Mouse (Mus musculus) liver, adult 2 months (tissue): ENCODE measurements around the gene Rftn2. TPM values are rescaled to one million over a fixed set of nuclear protein-coding genes. Genes with fewer than 3 reads are reported as not detected.

ENCODE experiments used
- DNase-seq: peaks from one replicate; pipeline ENCODE4 v3.0.0-alpha.2; 2011; ENCODE audit warnings: low read depth, low spot score; ENCODE audit errors: extremely low read depth
- H3K27ac ChIP-seq: fragments of 200-500 bp; replicated peaks from 2 replicates; pipeline ENCODE4 v1.5.1; 2012; ENCODE audit warnings: low read depth, mild to moderate bottlenecking, control low read depth, inconsistent platforms, low read length; ENCODE audit not compliant: insufficient read depth
- H3K27me3 ChIP-seq: fragments of 200-500 bp; 2 replicates; pipeline ENCODE4 v1.6.1; 2012; ENCODE audit warnings: mild to moderate bottlenecking, moderate library complexity, low read length, inconsistent platforms; ENCODE audit not compliant: control insufficient read depth, insufficient read depth
- H3K36me3 ChIP-seq: fragments of 200-500 bp; 2 replicates; pipeline ENCODE4 v1.6.1; 2012; ENCODE audit warnings: low read length, inconsistent platforms; ENCODE audit not compliant: control insufficient read depth, insufficient read depth
- H3K4me1 ChIP-seq: fragments of 200-500 bp; 2 replicates; pipeline ENCODE4 v1.6.1; 2011; ENCODE audit warnings: low read length; ENCODE audit not compliant: control insufficient read depth, insufficient read depth
- H3K4me3 ChIP-seq: fragments of 200-500 bp; 2 replicates; pipeline ENCODE4 v1.5.1; 2011; ENCODE audit warnings: low read depth, mild to moderate bottlenecking, control low read depth, low read length, moderate library complexity; ENCODE audit not compliant: insufficient read depth
- H3K79me2 ChIP-seq: fragments of 200-500 bp; 2 replicates; pipeline ENCODE4 v1.6.1; 2012; ENCODE audit warnings: inconsistent platforms, mild to moderate bottlenecking, low read length, moderate library complexity; ENCODE audit not compliant: control insufficient read depth, insufficient read depth
- H3K9ac ChIP-seq: fragments of 200-500 bp; 2 replicates; pipeline ENCODE4 v1.6.1; 2012; ENCODE audit warnings: low read depth, mild to moderate bottlenecking, control low read depth, inconsistent platforms, low read length
- CTCF ChIP-seq: fragments of 200-500 bp; IDR thresholded peaks from 2 replicates; pipeline ENCODE4 v1.5.1; 2011; ENCODE audit warnings: low read depth, low read length, control low read depth
- POLR2A ChIP-seq: fragments of 200-500 bp; IDR thresholded peaks from 2 replicates; pipeline ENCODE4 v1.6.1; 2011; ENCODE audit warnings: low read length, control low read depth; ENCODE audit not compliant: insufficient read depth; ENCODE audit errors: extremely low read depth
- WGBS: fragments of 180-500 bp; shearing (Covaris S2); methylation state at CpG from one replicate; pipeline ENCODE4 v1.1.7; 2018; 5-methylcytosine and 5-hydroxymethylcytosine counted together
- polyA plus RNA-seq: library from polyadenylated mRNA; depleted of rRNA; stranded (reverse); fragments of >200 nt; gene quantifications from 2 replicates; pipeline ENCODE4 v1.2.3, GENCODE M21; 2012
- total RNA-seq: library from RNA; depleted of rRNA; stranded (reverse); fragments of >200 nt; gene quantifications from 2 replicates; pipeline ENCODE4 v1.2.3, GENCODE M21; 2014

Rftn2 gene
- total and polyA plus RNA-seq, 2 experiments, result 0.29 to 0.37 TPM

DNA sequence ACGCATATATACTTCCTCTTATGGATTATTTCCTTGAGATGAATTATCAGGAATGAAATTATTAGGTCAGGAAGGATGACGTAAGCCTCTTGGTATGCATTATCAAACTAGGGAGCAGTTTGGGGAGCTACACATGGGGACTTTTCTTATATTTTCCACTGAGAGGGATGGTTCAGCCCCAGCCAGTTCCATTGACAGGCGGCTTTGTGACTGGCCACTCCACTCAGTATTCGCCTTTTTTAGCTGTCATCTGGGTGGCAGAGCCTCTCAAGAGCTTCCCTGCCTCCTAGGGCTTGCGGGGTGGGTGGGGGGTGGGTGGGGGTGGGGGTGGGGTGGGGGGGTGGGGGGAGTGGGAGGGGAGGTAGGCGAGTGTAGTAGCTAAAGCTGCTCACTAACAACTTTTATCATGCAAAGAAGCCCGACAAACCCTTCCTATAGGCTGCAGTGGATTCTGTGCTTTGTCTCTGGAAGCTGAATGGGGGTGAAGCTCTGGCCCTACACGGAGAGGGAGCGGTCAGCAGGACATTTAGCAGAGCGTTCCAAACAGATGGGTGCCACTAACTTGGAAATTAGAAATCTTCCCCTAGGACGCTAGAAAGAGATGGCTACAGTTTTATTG lies 39.9 kb downstream of the Rftn2 start:
- Histone ChIP-seq H3K79me2 (no peaks in the 10 kb centered on the region), H3K9ac (no peak overlapping the region), H3K27me3 (no peaks in the 10 kb centered on the region), H3K4me1 (no peaks in the 10 kb centered on the region), H3K4me3 (no peak overlapping the region), H3K27ac (no peak overlapping the region), H3K36me3 (no peaks in the 10 kb centered on the region)
- WGBS, result 50% methylated on average over 11 of the region's 11 CpGs
- no peak for DNase-seq
- TF ChIP-seq CTCF (no peak), POLR2A (no peak)

DNA sequence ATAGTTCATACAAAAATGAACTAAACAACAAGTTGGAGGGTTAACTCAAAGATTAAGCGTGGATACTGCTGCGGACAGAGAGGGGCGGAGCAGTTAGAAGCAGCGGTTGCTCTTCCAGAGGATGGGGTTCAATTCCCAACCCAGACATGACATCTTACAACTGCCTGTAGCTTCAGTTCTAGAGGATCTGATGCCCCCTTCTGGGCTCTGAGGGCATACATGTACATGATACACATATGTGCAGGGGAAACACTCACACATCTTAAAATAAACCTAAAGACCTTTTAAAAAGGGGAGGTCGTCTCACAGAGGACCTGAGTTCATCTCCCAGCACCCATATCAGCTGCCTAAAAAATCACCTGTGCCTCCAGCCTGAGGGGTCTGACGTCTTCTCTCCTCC lies 40.9 kb downstream of the Rftn2 start:
- no peaks in the 10 kb centered on the region for H3K79me2 ChIP-seq
- 83% methylated on average over 6 of the region's 6 CpGs for WGBS
- no peaks in the 10 kb centered on the region for H3K36me3 ChIP-seq
- no peak overlapping the region for H3K27ac ChIP-seq
- DNase-seq, result peak; percentile 52
- no peaks in the 10 kb centered on the region for H3K4me1 ChIP-seq
- no peak overlapping the region for H3K9ac ChIP-seq
- H3K4me3 ChIP-seq, result no peak overlapping the region
- TF ChIP-seq POLR2A (no peak), CTCF (peak; percentile 18; the same call in 1 of the 2 replicates)
- no peaks in the 10 kb centered on the region for H3K27me3 ChIP-seq

DNA sequence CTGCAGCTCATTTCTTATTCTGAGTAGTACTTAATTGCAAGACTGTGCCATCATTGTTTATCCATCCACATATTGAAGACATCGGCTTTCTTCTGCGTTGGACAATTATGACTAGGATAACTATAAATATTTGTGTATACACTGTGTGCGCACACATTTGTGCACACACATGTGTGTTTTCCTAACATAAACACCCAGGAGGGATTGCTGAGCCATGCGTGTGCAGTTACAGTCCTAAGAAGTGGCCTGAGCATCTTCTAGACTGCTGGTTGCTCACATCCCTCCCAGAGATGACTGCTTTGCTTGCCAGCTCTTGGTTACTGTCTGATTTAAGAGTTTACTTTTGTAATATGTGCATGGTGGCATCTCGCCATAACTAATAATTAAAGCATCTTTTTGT lies 44.2 kb downstream of the Rftn2 start:
- Histone ChIP-seq H3K79me2 (no peaks in the 10 kb centered on the region), H3K9ac (no peak overlapping the region), H3K27ac (no peak overlapping the region), H3K27me3 (no peaks in the 10 kb centered on the region), H3K4me1 (no peaks in the 10 kb centered on the region), H3K4me3 (no peak overlapping the region), H3K36me3 (no peaks in the 10 kb centered on the region)
- TF ChIP-seq POLR2A, result no peak
- WGBS, result 92% methylated on average over 5 of the region's 5 CpGs
- no peak for DNase-seq

DNA sequence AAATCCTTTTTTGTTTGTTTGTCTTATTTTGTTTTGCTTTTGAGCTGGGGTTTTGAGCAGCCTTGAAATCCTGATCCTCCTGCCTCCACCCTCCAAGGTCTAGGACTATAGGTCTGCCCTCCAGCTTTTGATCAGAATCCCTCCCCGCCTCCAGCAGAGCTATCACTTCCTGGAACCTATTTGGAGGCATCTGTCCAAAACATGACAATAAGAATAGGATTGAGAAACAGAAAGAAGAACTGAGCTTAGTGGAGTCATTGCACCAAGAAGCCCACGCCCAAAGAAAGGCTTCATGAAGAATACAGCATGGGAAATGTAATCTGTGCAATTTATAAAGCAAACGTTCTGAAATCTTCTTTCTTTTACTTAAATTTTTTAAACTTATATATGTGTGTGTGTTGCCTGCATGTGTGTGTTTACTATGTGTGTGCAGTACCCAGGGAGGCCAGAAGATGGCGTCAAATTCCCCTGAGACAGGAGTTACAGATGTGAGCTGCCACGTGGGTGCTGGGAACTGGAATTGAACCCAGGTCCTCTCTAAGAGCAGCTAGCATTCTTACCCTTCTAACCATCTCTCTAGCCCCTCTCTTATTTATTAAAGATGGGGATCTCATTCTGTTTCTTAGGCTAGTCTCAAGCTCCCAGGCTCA lies 46.5 kb downstream of the Rftn2 start:
- DNase-seq, result no peak
- Histone ChIP-seq H3K79me2 (no peaks in the 10 kb centered on the region), H3K4me1 (no peaks in the 10 kb centered on the region), H3K9ac (no peak overlapping the region), H3K27me3 (no peaks in the 10 kb centered on the region), H3K4me3 (no peak overlapping the region), H3K36me3 (no peaks in the 10 kb centered on the region), H3K27ac (no peak overlapping the region)
- WGBS, result 87% methylated on average over 5 of the region's 5 CpGs
- TF ChIP-seq CTCF (peak; percentile 21; the same call in 1 of the 2 replicates), POLR2A (no peak)

DNA sequence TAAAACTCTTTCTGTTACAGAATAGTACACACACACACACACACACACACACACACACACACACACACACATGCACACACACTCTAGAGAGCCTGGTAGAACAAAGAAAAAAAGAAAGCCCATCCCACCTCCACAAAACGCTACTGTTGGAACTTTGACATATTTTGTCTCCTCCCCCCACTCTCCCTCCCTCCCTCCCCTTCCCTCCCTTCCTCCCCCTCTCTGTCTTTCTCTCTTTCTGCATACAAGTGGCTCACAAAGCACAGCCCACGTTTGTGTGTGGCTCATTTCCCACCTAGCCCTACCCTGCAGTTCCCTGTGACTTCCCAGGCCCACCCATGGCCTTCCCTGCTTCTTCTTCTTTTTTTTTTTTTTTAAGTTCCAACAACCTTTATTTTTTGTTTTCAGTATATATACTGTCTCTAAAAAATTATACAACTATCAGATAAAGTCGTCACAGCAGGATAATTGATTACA lies 52.0 kb downstream of the Rftn2 start:
- 33% methylated on average over 3 of the region's 3 CpGs for WGBS
- DNase-seq, result no peak
- Histone ChIP-seq H3K27me3 (no peaks in the 10 kb centered on the region), H3K27ac (peak overlapping the region; percentile 85), H3K79me2 (no peaks in the 10 kb centered on the region), H3K4me1 (peaks cover 11% of the 10 kb centered on the region), H3K36me3 (no peaks in the 10 kb centered on the region), H3K9ac (no peak overlapping the region; the same call in 1 of the 2 replicates), H3K4me3 (no peak overlapping the region)
- TF ChIP-seq POLR2A, result no peak
- no peak for TF ChIP-seq CTCF
